Mouse (Mus musculus): ENCODE measurements around the gene Ehd1. TPM values are rescaled to one million over a fixed set of nuclear protein-coding genes. Genes with fewer than 3 reads are reported as not detected.

Gene Ehd1
- polyA plus RNA-seq, 1 experiment from 2014 or later = 177 TPM

DNA sequence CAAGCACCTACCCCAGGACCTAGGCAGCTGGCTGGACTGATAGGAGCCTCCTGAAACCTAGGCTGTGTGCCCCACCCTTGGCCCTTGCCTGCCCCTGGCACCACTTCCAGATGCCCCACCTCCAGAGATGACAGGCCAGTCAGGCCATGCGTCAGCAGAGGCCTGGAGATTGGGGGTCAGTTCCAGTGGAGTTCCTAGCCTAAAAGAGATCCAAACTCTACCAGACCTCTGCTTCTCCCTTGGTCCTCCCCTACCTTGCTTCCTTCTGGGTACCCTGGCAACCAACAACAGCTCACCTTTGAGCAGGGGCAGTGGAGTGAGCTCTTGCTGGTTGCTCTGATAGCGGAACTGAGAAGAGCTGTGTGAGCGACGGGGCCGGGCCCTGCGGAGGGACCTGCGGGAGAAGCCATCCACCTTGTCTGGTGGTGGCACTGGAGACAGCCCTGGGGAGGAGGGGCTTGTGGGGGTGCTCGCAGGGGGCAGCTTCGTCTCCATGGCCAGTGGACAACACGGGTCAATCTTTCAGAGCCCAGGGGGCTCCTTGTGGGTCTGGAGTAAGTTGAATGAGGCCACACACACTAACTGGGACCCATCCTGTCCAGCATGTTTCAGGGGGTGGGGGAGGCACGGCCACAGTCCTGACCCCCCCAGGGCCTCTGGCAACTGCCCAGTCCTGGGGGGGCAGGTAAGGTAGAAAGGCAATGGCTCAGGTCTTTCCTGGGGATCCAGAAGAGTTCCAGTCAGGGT is 42.0 kb upstream of the Ehd1 start:
- no peaks in the 10 kb centered on the region for H3K27me3 ChIP-seq (replicated peaks; ENCODE audit: control insufficient read depth, insufficient read depth, low read length)
- TF ChIP-seq CTCF (IDR thresholded peaks at IDR 0.05; ENCODE audit: low read depth) = no peak
- no peak for ATAC-seq
- H3K9ac ChIP-seq (ENCODE audit: low read depth, low read length) = peak overlapping the region; percentile 74; the same call in 1 of the 2 replicates
- peaks cover 8% of the 10 kb centered on the region; the same call in 1 of the 2 replicates for H3K4me1 ChIP-seq (replicated peaks; ENCODE audit: control insufficient read depth, insufficient read depth, low read length)
- H3K36me3 ChIP-seq (ENCODE audit: control insufficient read depth, insufficient read depth) = peaks cover 30% of the 10 kb centered on the region
- H3K27ac ChIP-seq (ENCODE audit: low read depth, low read length) = no peak overlapping the region
- WGBS = 61% methylated on average over 11 of the region's 11 CpGs
- H3K4me3 ChIP-seq (ENCODE audit: low read depth, low read length) = peak overlapping the region; percentile 71
- H3K9me3 ChIP-seq (ENCODE audit: control insufficient read depth) = no peaks in the 10 kb centered on the region
- H3K4me2 ChIP-seq (replicated peaks; ENCODE audit: low read depth) = peak overlapping the region; percentile 88

DNA sequence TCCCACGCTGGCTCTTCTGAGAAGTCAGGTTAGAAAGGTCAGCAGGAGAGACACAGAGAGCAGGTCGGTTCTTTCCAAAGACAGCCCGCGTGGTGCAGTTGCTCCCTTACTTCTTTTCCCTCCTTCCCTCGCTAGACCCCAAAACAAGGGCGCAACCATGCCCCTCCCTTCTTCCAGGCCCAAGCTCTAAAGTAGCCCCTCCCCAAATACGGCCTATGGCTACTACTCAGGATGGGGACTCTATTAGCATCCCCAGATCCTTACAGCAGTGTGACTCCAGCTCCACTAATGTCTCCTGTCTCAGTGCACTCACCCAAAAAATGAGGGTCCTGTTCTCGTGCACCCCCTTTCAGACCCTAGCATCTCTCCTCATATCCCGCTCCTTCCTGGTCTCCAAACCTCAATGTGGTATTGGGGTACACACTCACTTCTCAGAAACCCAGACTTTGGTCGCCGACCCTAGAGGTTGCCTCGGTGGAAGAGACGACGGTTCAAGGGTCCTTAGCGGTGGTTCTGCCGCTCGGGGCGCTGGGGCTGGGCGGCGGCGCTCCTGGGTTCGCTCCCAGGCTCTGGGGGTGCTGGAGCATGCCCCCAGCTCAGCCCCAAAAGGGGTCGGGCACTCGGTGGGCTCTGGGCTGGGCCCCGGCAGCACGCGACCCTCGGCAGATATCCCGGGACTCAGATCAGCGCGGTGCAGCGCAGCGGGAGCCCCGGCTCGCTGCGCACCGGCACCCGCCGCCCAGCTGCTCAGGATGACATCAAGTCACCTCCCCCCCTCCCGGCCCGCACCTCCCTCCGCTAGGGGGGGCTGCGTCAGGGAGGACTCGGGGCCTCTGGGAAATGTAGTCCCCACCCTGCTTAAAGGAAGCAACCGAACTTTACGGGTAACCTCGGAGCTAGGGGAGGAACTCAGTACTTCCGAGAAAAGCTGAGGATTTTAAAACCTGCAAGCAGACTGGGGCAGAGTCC is 41.2 kb upstream of the Ehd1 start, which contains the start of gene Ppp2r5b:
TSS of gene Ppp2r5b (minus strand) at position 789 of the 969 bp plus-strand sequence.
- peak within 1 kb of the TSS; percentile 74 for H3K9ac ChIP-seq (ENCODE audit: low read depth, low read length)
- no peaks in the 10 kb centered on the region for H3K27me3 ChIP-seq (replicated peaks; ENCODE audit: control insufficient read depth, insufficient read depth, low read length)
- H3K36me3 ChIP-seq (ENCODE audit: control insufficient read depth, insufficient read depth) = peaks cover 22% of the 10 kb centered on the region
- H3K9me3 ChIP-seq (ENCODE audit: control insufficient read depth) = no peaks in the 10 kb centered on the region
- H3K27ac ChIP-seq (ENCODE audit: low read depth, low read length) = peak within 1 kb of the TSS; percentile 96
- peak; percentile 71 for TF ChIP-seq CTCF (IDR thresholded peaks at IDR 0.05; ENCODE audit: low read depth)
- peak; percentile 95 for ATAC-seq
- peaks cover 8% of the 10 kb centered on the region; the same call in 1 of the 2 replicates for H3K4me1 ChIP-seq (replicated peaks; ENCODE audit: control insufficient read depth, insufficient read depth, low read length)
- peak within 1 kb of the TSS; percentile 88 for H3K4me2 ChIP-seq (replicated peaks; ENCODE audit: low read depth)
- peak within 1 kb of the TSS; percentile 71 for H3K4me3 ChIP-seq (ENCODE audit: low read depth, low read length)
- 5% methylated on average over 48 of the region's 48 CpGs for WGBS

DNA sequence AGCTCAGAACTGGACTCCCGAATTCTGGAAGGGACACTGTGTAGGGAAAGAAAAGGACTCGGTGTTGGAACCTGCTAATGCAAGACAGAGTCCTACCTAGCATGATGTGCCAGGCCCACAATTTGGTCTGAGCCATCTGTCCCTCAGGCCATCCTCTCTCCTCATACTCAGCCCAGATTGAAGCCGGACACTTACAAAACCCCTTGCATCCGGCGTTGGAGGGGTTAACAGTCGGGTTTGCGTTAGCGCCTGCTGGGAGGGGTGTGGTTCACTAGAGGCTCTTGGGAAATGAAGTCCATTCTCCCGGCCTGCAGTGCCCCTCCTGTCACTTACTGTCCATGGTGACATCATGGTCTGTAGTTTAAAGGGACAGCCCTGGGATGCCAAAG is 40.5 kb upstream of the Ehd1 start:
- peak; percentile 90 for ATAC-seq
- peaks cover 15% of the 10 kb centered on the region for H3K36me3 ChIP-seq (ENCODE audit: control insufficient read depth, insufficient read depth)
- peak overlapping the region; percentile 88 for H3K4me2 ChIP-seq (replicated peaks; ENCODE audit: low read depth)
- H3K27me3 ChIP-seq (replicated peaks; ENCODE audit: control insufficient read depth, insufficient read depth, low read length) = no peaks in the 10 kb centered on the region
- peak overlapping the region; percentile 71 for H3K4me3 ChIP-seq (ENCODE audit: low read depth, low read length)
- no peaks in the 10 kb centered on the region for H3K9me3 ChIP-seq (ENCODE audit: control insufficient read depth)
- peak overlapping the region; percentile 74 for H3K9ac ChIP-seq (ENCODE audit: low read depth, low read length)
- H3K27ac ChIP-seq (ENCODE audit: low read depth, low read length) = peak overlapping the region; percentile 96
- WGBS = 0% methylated on average over 9 of the region's 9 CpGs
- peaks cover 8% of the 10 kb centered on the region; the same call in 1 of the 2 replicates for H3K4me1 ChIP-seq (replicated peaks; ENCODE audit: control insufficient read depth, insufficient read depth, low read length)
- TF ChIP-seq CTCF (IDR thresholded peaks at IDR 0.05; ENCODE audit: low read depth) = no peak

DNA sequence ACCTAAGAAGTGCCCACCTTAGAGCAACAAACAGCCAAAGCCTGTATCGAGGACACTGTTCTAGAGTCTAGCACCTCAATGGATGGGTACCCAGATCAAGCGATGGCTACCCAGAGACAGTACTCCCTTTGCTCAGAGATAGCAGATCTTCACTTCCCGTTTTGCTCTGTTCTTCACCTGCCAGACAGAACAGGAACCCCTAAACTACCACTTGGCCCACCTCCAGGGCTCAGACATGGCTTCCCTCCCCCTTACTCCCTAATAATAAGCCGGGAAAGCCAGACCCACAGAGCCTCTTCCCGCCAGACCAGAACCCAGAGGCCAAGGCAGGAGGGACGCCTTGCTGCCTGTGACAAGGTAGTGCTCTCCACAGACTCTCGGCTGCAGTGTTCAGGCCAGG is 39.7 kb upstream of the Ehd1 start:
- H3K9me3 ChIP-seq (ENCODE audit: control insufficient read depth) = no peaks in the 10 kb centered on the region
- H3K4me3 ChIP-seq (ENCODE audit: low read depth, low read length) = no peak overlapping the region
- peaks cover 12% of the 10 kb centered on the region; the same call in 1 of the 2 replicates for H3K36me3 ChIP-seq (ENCODE audit: control insufficient read depth, insufficient read depth)
- WGBS = 75% methylated on average over 7 of the region's 7 CpGs
- H3K9ac ChIP-seq (ENCODE audit: low read depth, low read length) = no peak overlapping the region
- no peak for ATAC-seq
- peaks cover 8% of the 10 kb centered on the region; the same call in 1 of the 2 replicates for H3K4me1 ChIP-seq (replicated peaks; ENCODE audit: control insufficient read depth, insufficient read depth, low read length)
- H3K27ac ChIP-seq (ENCODE audit: low read depth, low read length) = no peak overlapping the region
- TF ChIP-seq CTCF (IDR thresholded peaks at IDR 0.05; ENCODE audit: low read depth) = no peak
- H3K27me3 ChIP-seq (replicated peaks; ENCODE audit: control insufficient read depth, insufficient read depth, low read length) = no peaks in the 10 kb centered on the region
- H3K4me2 ChIP-seq (replicated peaks; ENCODE audit: low read depth) = no peak overlapping the region

DNA sequence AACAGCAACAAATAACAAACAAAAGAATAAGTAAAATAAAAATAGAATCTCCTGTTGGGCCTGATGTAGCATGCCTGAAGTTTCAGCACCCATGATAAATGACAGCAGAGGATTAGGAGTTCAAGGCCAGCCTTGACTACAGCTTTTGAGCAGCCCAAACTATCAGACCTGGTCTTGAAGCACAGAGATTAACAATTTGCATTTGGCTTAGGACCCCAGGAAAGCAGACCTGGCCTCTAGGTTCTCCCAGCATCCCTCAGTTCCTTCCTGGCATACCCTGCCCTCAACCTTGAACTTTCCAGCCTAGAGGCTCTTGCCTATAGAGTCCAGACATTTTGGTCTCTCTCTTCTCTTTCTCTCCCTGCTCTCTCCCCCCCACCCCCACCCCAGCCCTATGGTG is 37.8 kb upstream of the Ehd1 start:
- H3K4me3 ChIP-seq (ENCODE audit: low read depth, low read length) = no peak overlapping the region
- H3K9ac ChIP-seq (ENCODE audit: low read depth, low read length) = no peak overlapping the region
- no peak for TF ChIP-seq CTCF (IDR thresholded peaks at IDR 0.05; ENCODE audit: low read depth)
- no peak for ATAC-seq
- no peaks in the 10 kb centered on the region for H3K9me3 ChIP-seq (ENCODE audit: control insufficient read depth)
- peaks cover 10% of the 10 kb centered on the region; the same call in 1 of the 2 replicates for H3K4me1 ChIP-seq (replicated peaks; ENCODE audit: control insufficient read depth, insufficient read depth, low read length)
- no peaks in the 10 kb centered on the region for H3K27me3 ChIP-seq (replicated peaks; ENCODE audit: control insufficient read depth, insufficient read depth, low read length)
- no peak overlapping the region for H3K27ac ChIP-seq (ENCODE audit: low read depth, low read length)
- no peaks in the 10 kb centered on the region; the same call in 1 of the 2 replicates for H3K36me3 ChIP-seq (ENCODE audit: control insufficient read depth, insufficient read depth)
- no peak overlapping the region for H3K4me2 ChIP-seq (replicated peaks; ENCODE audit: low read depth)

DNA sequence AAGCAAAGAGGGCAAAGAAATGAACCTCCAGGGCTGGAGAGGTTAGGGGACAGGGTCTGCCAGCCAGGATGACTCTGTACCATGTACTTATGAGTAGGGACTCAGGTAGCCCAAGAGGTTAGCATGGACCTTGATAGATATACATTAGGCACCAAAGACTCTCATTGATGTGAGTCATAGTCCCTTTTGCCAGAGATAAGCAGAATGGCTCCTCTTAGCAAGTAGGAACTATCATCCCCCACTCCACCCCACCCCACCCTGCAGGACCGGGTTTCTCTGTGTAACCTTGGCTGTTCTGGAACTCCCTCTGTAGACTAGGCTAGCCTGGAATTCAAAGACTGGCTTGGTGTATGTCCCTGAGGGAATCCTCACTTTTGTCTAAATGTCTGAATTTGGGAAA is 36.4 kb upstream of the Ehd1 start:
- no peak overlapping the region; the same call in 1 of the 2 replicates for H3K27ac ChIP-seq (ENCODE audit: low read depth, low read length)
- H3K4me3 ChIP-seq (ENCODE audit: low read depth, low read length) = no peak overlapping the region
- WGBS = 41% methylated on average over 1 of the region's 1 CpGs
- no peak overlapping the region for H3K9ac ChIP-seq (ENCODE audit: low read depth, low read length)
- peaks cover 3% of the 10 kb centered on the region; the same call in 1 of the 2 replicates for H3K4me1 ChIP-seq (replicated peaks; ENCODE audit: control insufficient read depth, insufficient read depth, low read length)
- H3K36me3 ChIP-seq (ENCODE audit: control insufficient read depth, insufficient read depth) = peaks cover 9% of the 10 kb centered on the region; the same call in 1 of the 2 replicates
- no peak for ATAC-seq
- no peaks in the 10 kb centered on the region for H3K9me3 ChIP-seq (ENCODE audit: control insufficient read depth)
- TF ChIP-seq CTCF (IDR thresholded peaks at IDR 0.05; ENCODE audit: low read depth) = no peak
- H3K4me2 ChIP-seq (replicated peaks; ENCODE audit: low read depth) = no peak overlapping the region
- no peaks in the 10 kb centered on the region for H3K27me3 ChIP-seq (replicated peaks; ENCODE audit: control insufficient read depth, insufficient read depth, low read length)
